Mouse (Mus musculus): ENCODE results near the gene Gm26938.

Gm26938 gene

GRCm38 (mm10) chr5:139794137-139794536 lies 32.1 kb downstream of the Gm26938 start:
- DNase-seq (ENCODE audit: low read depth, low spot score): no peak

- DNase-seq (ENCODE audit: low read depth, low spot score): no peak
Measured at GRCm38 (mm10) chr5:139793338-139794089, 32.7 kb downstream of the Gm26938 start.

- DNase-seq (ENCODE audit: low read depth, low spot score): no peak
Measured at GRCm38 (mm10) chr5:139792966-139793337, 33.3 kb downstream of the Gm26938 start.

GRCm38 (mm10) chr5:139792159-139792775 lies 33.9 kb downstream of the Gm26938 start:
- no peak for DNase-seq (ENCODE audit: low read depth, low spot score)

GRCm38 (mm10) chr5:139791227-139792158 lies 34.7 kb downstream of the Gm26938 start, which contains the start of gene Mafk:
Gene Mafk (plus strand): TSS chr5:139791513.
- peak; percentile 90 for DNase-seq (ENCODE audit: low read depth, low spot score)

GRCm38 (mm10) chr5:139789466-139789865 lies 36.7 kb downstream of the Gm26938 start:
- no peak for DNase-seq (ENCODE audit: low read depth, low spot score)

- no peak for DNase-seq (ENCODE audit: low read depth, low spot score)
Measured at GRCm38 (mm10) chr5:139781406-139781805, 44.8 kb downstream of the Gm26938 start.

GRCm38 (mm10) chr5:139776966-139777365 lies 49.2 kb downstream of the Gm26938 start:
- DNase-seq (ENCODE audit: low read depth, low spot score): no peak

GRCm38 (mm10) chr5:139775216-139775926 lies 50.8 kb downstream of the Gm26938 start, which contains the start of gene Ints1:
Gene Ints1 (minus strand): TSS chr5:139775674.
- DNase-seq (ENCODE audit: low read depth, low spot score): peak; percentile 88

- no peak for DNase-seq (ENCODE audit: low read depth, low spot score)
Measured at GRCm38 (mm10) chr5:139768216-139768615, 58.0 kb downstream of the Gm26938 start.

GRCm38 (mm10) chr5:139764296-139764695 lies 61.9 kb downstream of the Gm26938 start:
- no peak for DNase-seq (ENCODE audit: low read depth, low spot score)

- no peak for DNase-seq (ENCODE audit: low read depth, low spot score)
Measured at GRCm38 (mm10) chr5:139758096-139758495, 68.1 kb downstream of the Gm26938 start.

All from WW6 (cell line).